In the genomic region with DNA sequence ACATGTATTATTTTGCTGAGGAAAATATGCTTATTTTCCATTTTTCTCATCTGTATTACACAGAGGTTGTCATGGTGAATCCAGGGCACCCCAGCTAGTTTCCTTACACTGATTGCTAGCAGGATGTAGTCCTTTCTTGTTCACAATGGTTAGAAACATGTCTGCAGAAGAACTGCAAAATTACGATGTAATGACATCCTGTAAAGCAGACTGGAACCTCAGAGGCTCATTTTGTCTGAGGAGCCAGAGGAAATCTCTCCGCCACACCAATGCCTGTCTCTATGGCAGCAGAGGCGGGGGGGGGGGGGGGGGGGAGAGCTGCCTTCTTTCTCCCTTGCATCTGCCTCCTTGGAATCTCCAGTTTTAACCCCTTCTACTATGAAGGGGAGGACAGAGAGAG, we compare ENCODE assay signal across 28 mouse cellular contexts. TPM values are rescaled to one million over a fixed set of nuclear protein-coding genes. Genes with fewer than 3 reads are reported as not detected.
DNase-seq lines count a peak whose midpoint lies in the region; ATAC-seq and TF ChIP-seq lines count a peak whose summit lies in the region.
"Had no signal": no experiment of that assay in that cellular context is flagged by ENCODE, and none has a peak within 500 bp of the region (broad histone marks: within the 10 kb centered on the region; RNA-seq: fewer than 3 reads in every experiment).

No protein-coding gene starts in this region.

- H3K9ac ChIP-seq in forebrain, embryonic 14.5 days (ENCODE audit: low read length): no peak overlapping the region
- H3K9ac ChIP-seq in midbrain, embryonic 16.5 days (ENCODE audit: low read depth, low read length): no peak overlapping the region
- H3K9ac ChIP-seq in midbrain, embryonic 13.5 days (replicated peaks): no peak overlapping the region
- no peak overlapping the region for H3K9ac ChIP-seq in embryonic facial prominence, embryonic 14.5 days (ENCODE audit: low read depth, low read length)
- no peak overlapping the region for H3K9ac ChIP-seq in heart, adult 2 months (ENCODE audit: low read depth, low read length)
- H3K9ac ChIP-seq: embryonic facial prominence, embryonic 12.5 days; hindbrain, embryonic 12.5 days; intestine, embryonic 15.5 days; liver, postnatal 0 days; midbrain, embryonic 12.5 days; stomach, embryonic 15.5 days had no signal

- no peak for TF ChIP-seq CTCF in heart, adult 2 months (IDR thresholded peaks at IDR 0.05)

- ATAC-seq in forebrain, embryonic 14.5 days: 0 out of 2 replicates have a peak, but pooled peaks have one; percentile 32
- peak; percentile 51 for ATAC-seq in midbrain, embryonic 16.5 days
- no peak for ATAC-seq in midbrain, embryonic 13.5 days
- ATAC-seq in embryonic facial prominence, embryonic 14.5 days (ENCODE audit: low read depth): no peak
- no peak for ATAC-seq in frontal cortex, adult (ENCODE audit: low TSS enrichment)
- ATAC-seq: intestine, embryonic 15.5 days; liver, postnatal 0 days had no signal

- 36% methylated on average over 3 of the region's 3 CpGs for WGBS in forebrain, embryonic 14.5 days
- WGBS in forebrain, embryonic 10.5 days: 69% methylated on average over 3 of the region's 3 CpGs
- WGBS in midbrain, embryonic 16.5 days: 30% methylated on average over 2 of the region's 3 CpGs
- WGBS in midbrain, embryonic 13.5 days: 29% methylated on average over 3 of the region's 3 CpGs
- WGBS in embryonic facial prominence, embryonic 14.5 days: 31% methylated on average over 3 of the region's 3 CpGs
- 35% methylated on average over 3 of the region's 3 CpGs for WGBS in heart, adult 2 months

- H3K79me2 ChIP-seq in heart, adult 2 months (replicated peaks; ENCODE audit: control insufficient read depth, insufficient read depth, low read length): no peaks in the 10 kb centered on the region

- H3K4me1 ChIP-seq in forebrain, embryonic 14.5 days (ENCODE audit: control insufficient read depth, insufficient read depth, low read length): no peaks in the 10 kb centered on the region
- H3K4me1 ChIP-seq in forebrain, embryonic 10.5 days: no peaks in the 10 kb centered on the region
- H3K4me1 ChIP-seq in midbrain, embryonic 16.5 days (ENCODE audit: control insufficient read depth, insufficient read depth, low read length): 0 out of 2 replicates have a peak, but pooled peaks cover 4% of the 10 kb centered on the region
- no peaks in the 10 kb centered on the region for H3K4me1 ChIP-seq in midbrain, embryonic 13.5 days (replicated peaks)
- 0 out of 2 replicates have a peak, but pooled peaks cover 4% of the 10 kb centered on the region for H3K4me1 ChIP-seq in embryonic facial prominence, embryonic 14.5 days (ENCODE audit: control insufficient read depth, insufficient read depth, low read length)
- no peaks in the 10 kb centered on the region for H3K4me1 ChIP-seq in heart, adult 2 months (ENCODE audit: control insufficient read depth, insufficient read depth, low read length)
- H3K4me1 ChIP-seq: embryonic facial prominence, embryonic 12.5 days; hindbrain, embryonic 12.5 days; intestine, embryonic 15.5 days; midbrain, embryonic 12.5 days; stomach, embryonic 15.5 days had no signal

- H3K36me3 ChIP-seq in forebrain, embryonic 14.5 days (ENCODE audit: control insufficient read depth, insufficient read depth, low read length): no peaks in the 10 kb centered on the region
- H3K36me3 ChIP-seq in forebrain, embryonic 10.5 days (replicated peaks): no peaks in the 10 kb centered on the region
- H3K36me3 ChIP-seq in midbrain, embryonic 16.5 days (ENCODE audit: control insufficient read depth, insufficient read depth, low read length): no peaks in the 10 kb centered on the region
- no peaks in the 10 kb centered on the region for H3K36me3 ChIP-seq in midbrain, embryonic 13.5 days
- H3K36me3 ChIP-seq in embryonic facial prominence, embryonic 14.5 days (ENCODE audit: control insufficient read depth, insufficient read depth, low read length): no peaks in the 10 kb centered on the region
- H3K36me3 ChIP-seq in heart, adult 2 months (ENCODE audit: control insufficient read depth, insufficient read depth, low read length): no peaks in the 10 kb centered on the region
- H3K36me3 ChIP-seq: embryonic facial prominence, embryonic 12.5 days; hindbrain, embryonic 12.5 days; intestine, embryonic 15.5 days; midbrain, embryonic 12.5 days; stomach, embryonic 15.5 days had no signal

- H3K4me3 ChIP-seq in forebrain, embryonic 14.5 days (ENCODE audit: low read depth, low read length): no peak overlapping the region
- H3K4me3 ChIP-seq in forebrain, embryonic 10.5 days: no peak overlapping the region
- no peak overlapping the region for H3K4me3 ChIP-seq in midbrain, embryonic 16.5 days (ENCODE audit: low read depth, low read length)
- no peak overlapping the region for H3K4me3 ChIP-seq in midbrain, embryonic 13.5 days (replicated peaks)
- H3K4me3 ChIP-seq in embryonic facial prominence, embryonic 14.5 days (ENCODE audit: low read depth, low read length): no peak overlapping the region
- no peak overlapping the region for H3K4me3 ChIP-seq in heart, adult 2 months
- H3K4me3 ChIP-seq: embryonic facial prominence, embryonic 12.5 days; hindbrain, embryonic 12.5 days; intestine, embryonic 15.5 days; left cerebral cortex, adult 2 months; midbrain, embryonic 12.5 days; stomach, embryonic 15.5 days had no signal

- TF ChIP-seq POLR2A in heart, adult 2 months (IDR thresholded peaks at IDR 0.05; ENCODE audit: insufficient read depth, low read depth, low read length): no peak

- intact Hi-C loops in heart, adult 2 months (cut with DNase I): no loop called here

- DNase-seq in forebrain, embryonic 14.5 days (ENCODE audit: low spot score): peak; percentile 28
- DNase-seq in forebrain, embryonic 10.5 days (ENCODE audit: extremely low spot score, low spot score): no peak
- DNase-seq in embryonic facial prominence, embryonic 14.5 days (ENCODE audit: low spot score): peak; percentile 9
- DNase-seq in heart, adult 2 months: no peak
- DNase-seq: adrenal gland, adult 8-10 months; B cell, adult 2 months; cerebellum, adult 11 months; cerebellum, postnatal 10 days; heart, postnatal 10 days; kidney, adult 9 months; kidney, postnatal 36 days; layer of hippocampus, adult 9-11 months; left cerebral cortex, postnatal 4 days; liver; liver, postnatal 0 days; lung, postnatal 4 days; right cerebral cortex, postnatal 25 days; thymus, adult 2 months had no signal

- no peak for TF ChIP-seq EP300 in heart, adult 2 months (IDR thresholded peaks at IDR 0.05; ENCODE audit: insufficient read depth, low read depth, low read length)

- H3K9me3 ChIP-seq in forebrain, embryonic 14.5 days (replicated peaks; ENCODE audit: control insufficient read depth, low read length): no peaks in the 10 kb centered on the region
- no peaks in the 10 kb centered on the region for H3K9me3 ChIP-seq in forebrain, embryonic 10.5 days
- no peaks in the 10 kb centered on the region for H3K9me3 ChIP-seq in midbrain, embryonic 16.5 days (replicated peaks; ENCODE audit: control insufficient read depth, low read length, poor library complexity, severe bottlenecking)
- H3K9me3 ChIP-seq in midbrain, embryonic 13.5 days: no peaks in the 10 kb centered on the region
- no peaks in the 10 kb centered on the region for H3K9me3 ChIP-seq in embryonic facial prominence, embryonic 14.5 days (ENCODE audit: control insufficient read depth, low read length)
- H3K9me3 ChIP-seq: embryonic facial prominence, embryonic 12.5 days; hindbrain, embryonic 12.5 days; intestine, embryonic 15.5 days; midbrain, embryonic 12.5 days; stomach, embryonic 15.5 days had no signal

- H3K27me3 ChIP-seq in forebrain, embryonic 14.5 days (replicated peaks; ENCODE audit: control insufficient read depth, insufficient read depth, low read length): no peaks in the 10 kb centered on the region
- no peaks in the 10 kb centered on the region for H3K27me3 ChIP-seq in forebrain, embryonic 10.5 days (ENCODE audit: poor library complexity, severe bottlenecking)
- H3K27me3 ChIP-seq in midbrain, embryonic 16.5 days (ENCODE audit: control insufficient read depth, insufficient read depth, low read depth, low read length): no peaks in the 10 kb centered on the region
- no peaks in the 10 kb centered on the region for H3K27me3 ChIP-seq in midbrain, embryonic 13.5 days
- H3K27me3 ChIP-seq in embryonic facial prominence, embryonic 14.5 days (replicated peaks; ENCODE audit: control insufficient read depth, insufficient read depth, low read length): no peaks in the 10 kb centered on the region
- H3K27me3 ChIP-seq in heart, adult 2 months (ENCODE audit: control insufficient read depth, insufficient read depth, low read length): no peaks in the 10 kb centered on the region
- H3K27me3 ChIP-seq: embryonic facial prominence, embryonic 12.5 days; hindbrain, embryonic 12.5 days; intestine, embryonic 15.5 days; midbrain, embryonic 12.5 days; stomach, embryonic 15.5 days had no signal

- no peak overlapping the region for H3K27ac ChIP-seq in forebrain, embryonic 14.5 days (ENCODE audit: low read depth, low read length)
- no peak overlapping the region for H3K27ac ChIP-seq in forebrain, embryonic 10.5 days
- peak overlapping the region; percentile 11; the same call in 1 of the 2 replicates for H3K27ac ChIP-seq in midbrain, embryonic 16.5 days (ENCODE audit: low read length)
- no peak overlapping the region for H3K27ac ChIP-seq in midbrain, embryonic 13.5 days
- H3K27ac ChIP-seq in embryonic facial prominence, embryonic 14.5 days (replicated peaks; ENCODE audit: low read depth, low read length): no peak overlapping the region
- H3K27ac ChIP-seq in heart, adult 2 months: no peak overlapping the region
- H3K27ac ChIP-seq: embryonic facial prominence, embryonic 12.5 days; hindbrain, embryonic 12.5 days; intestine, embryonic 15.5 days; left cerebral cortex, adult 2 months; midbrain, embryonic 12.5 days; stomach, embryonic 15.5 days had no signal

- H3K4me2 ChIP-seq in forebrain, embryonic 14.5 days (ENCODE audit: low read length): no peak overlapping the region
- no peak overlapping the region for H3K4me2 ChIP-seq in midbrain, embryonic 16.5 days (ENCODE audit: low read length)
- H3K4me2 ChIP-seq in midbrain, embryonic 13.5 days (replicated peaks): no peak overlapping the region
- H3K4me2 ChIP-seq in embryonic facial prominence, embryonic 14.5 days (ENCODE audit: low read depth, low read length): no peak overlapping the region
- H3K4me2 ChIP-seq: embryonic facial prominence, embryonic 12.5 days; heart, embryonic 11.5 days; hindbrain, embryonic 12.5 days; intestine, embryonic 15.5 days; midbrain, embryonic 12.5 days; stomach, embryonic 15.5 days had no signal

RNA-seq across cellular contexts. Expression of a gene that starts 57.3 kb away (rescaled TPM):
- 1.3 and 1.5 TPM in 2 replicates for polyA plus RNA-seq in forebrain, embryonic 14.5 days (2014; fragmentation: Nextera tagmentation; extraction: Ambion mirVana)
- 0.92 and 1.0 TPM in 2 replicates for polyA plus RNA-seq in forebrain, embryonic 10.5 days (2016; fragmentation: Nextera tagmentation; extraction: Ambion mirVana)
- polyA plus RNA-seq in midbrain, embryonic 16.5 days (2015; fragmentation: Nextera tagmentation; extraction: Ambion mirVana): 0.84 and 0.87 TPM in 2 replicates
- 1.1 and 1.5 TPM in 2 replicates for polyA plus RNA-seq in midbrain, embryonic 13.5 days (2015; fragmentation: Nextera tagmentation; extraction: Ambion mirVana)
- 5.2 and 5.6 TPM in 2 replicates for polyA plus RNA-seq in embryonic facial prominence, embryonic 14.5 days (2014; fragmentation: Nextera tagmentation; extraction: Ambion mirVana)
- not detected for total RNA-seq in heart, adult 2 months (2021)
- polyA plus RNA-seq in heart, adult 2 months (2012; rRNA removed): 0.14 TPM in 1 of 2 replicates, not detected in the other
- total RNA-seq: heart, postnatal 10 days; left cerebral cortex, adult 2 months; left cerebral cortex, postnatal 4 days had no signal

Comparison
In these comparisons a context has a peak if more than half of its experiments do, and no peak if none do; other contexts are left out.
1. ATAC-seq: peak in forebrain, embryonic 14.5 days (single experiment) and midbrain, embryonic 16.5 days (single experiment); none in midbrain, embryonic 13.5 days (single experiment), embryonic facial prominence, embryonic 14.5 days (single experiment) and frontal cortex, adult (single experiment).
2. DNase-seq: peak in forebrain, embryonic 14.5 days (single experiment) and embryonic facial prominence, embryonic 14.5 days (single experiment); none in forebrain, embryonic 10.5 days (single experiment) and heart, adult 2 months (0 of 2).